Mouse (Mus musculus) lung, postnatal 10 days (tissue): Measurements from ENCODE around the gene Ibsp.

Experiments used
- DNase-seq: peaks from one replicate; pipeline ENCODE4 v3.0.0; 2021

Gene Ibsp

GRCm38 (mm10) chr5:104298994-104299393 is at the start of gene Ibsp:
Ibsp (plus strand) TSS chr5:104299171.
- DNase-seq: peak; percentile 6

- no peak for DNase-seq
Measured at GRCm38 (mm10) chr5:104251811-104252210, 47.2 kb upstream of the Ibsp start.

- DNase-seq: no peak
Measured at GRCm38 (mm10) chr5:104256585-104256984, 42.4 kb upstream of the Ibsp start.

- peak; percentile 17 for DNase-seq
Measured at GRCm38 (mm10) chr5:104261908-104262461, 37.0 kb upstream of the Ibsp start.

DNA sequence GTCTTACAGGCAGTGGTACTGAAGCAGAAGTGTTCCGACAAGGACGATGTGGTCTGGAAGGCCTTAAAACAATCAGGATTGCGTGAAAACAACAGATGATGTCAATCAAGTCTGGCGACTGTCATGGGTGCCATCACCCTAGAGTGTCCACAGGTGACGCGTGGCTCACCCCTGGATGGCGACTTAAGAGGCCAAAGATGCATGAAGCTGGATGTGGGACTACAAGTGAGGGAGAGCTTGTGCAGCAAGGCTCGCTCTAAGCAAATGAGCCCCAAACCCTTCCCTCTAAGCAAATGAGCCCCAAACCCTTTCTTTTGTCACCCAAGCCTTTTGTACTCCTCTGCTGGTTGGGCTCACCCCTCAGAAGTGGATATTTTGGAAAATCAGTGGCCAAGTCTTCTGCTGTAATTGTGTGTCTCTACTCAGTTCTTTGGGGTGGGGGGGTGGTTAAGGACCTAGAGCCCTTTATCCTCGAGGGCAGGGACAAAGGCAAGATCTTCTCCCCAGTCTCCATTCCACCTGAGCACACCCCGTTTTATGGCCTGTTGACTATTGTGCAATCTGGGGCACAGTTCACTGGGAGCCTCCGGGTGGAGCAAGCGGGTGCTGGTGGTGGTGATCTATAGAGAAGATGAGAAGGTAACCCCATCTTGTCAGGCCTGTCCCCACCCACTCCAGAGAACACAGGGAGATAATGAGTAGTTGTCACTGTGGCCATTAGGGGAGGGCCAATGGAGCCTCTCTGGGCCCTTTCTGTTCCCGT is 35.8 kb upstream of the Ibsp start:
- no peak for DNase-seq

DNA sequence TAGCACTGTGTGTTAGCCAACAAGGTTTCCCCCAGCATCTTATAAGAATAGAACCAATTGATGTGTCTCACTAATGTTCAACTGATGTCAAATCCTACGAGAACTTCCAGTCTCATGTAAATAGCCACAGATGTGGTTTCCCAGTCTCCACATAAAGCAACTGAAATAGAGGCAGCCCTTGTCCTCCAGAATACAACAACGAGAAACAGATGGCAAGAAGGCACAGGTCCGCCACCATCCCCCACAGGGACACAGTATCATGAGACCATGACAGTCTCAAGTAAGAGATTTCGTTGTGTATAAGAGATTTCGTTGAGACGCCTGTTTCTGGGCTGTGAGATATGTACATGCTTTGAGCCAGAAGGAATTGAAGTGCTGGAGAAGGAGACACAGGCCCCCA is 4.8 kb upstream of the Ibsp start:
- DNase-seq: no peak

DNA sequence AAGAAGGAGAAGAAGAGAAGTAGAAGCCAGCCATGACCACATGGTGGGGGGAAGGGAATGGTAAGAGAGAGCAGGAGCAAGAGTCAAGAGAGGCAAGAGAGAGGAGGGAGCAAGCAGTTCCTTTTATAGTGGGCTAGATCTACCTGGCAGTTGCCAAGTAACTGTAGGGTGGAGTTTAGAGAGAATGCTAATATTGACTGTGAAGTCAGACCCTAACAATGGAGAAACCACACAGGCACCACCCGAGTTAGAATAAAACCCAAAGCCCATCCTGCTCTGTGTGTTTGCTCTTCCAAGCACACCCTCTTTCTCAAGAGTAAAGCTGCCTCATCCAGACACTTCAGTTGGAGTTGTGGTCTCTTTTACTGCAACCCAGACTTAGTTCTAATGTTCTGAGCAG is 15.1 kb downstream of the Ibsp start:
- no peak for DNase-seq

DNA sequence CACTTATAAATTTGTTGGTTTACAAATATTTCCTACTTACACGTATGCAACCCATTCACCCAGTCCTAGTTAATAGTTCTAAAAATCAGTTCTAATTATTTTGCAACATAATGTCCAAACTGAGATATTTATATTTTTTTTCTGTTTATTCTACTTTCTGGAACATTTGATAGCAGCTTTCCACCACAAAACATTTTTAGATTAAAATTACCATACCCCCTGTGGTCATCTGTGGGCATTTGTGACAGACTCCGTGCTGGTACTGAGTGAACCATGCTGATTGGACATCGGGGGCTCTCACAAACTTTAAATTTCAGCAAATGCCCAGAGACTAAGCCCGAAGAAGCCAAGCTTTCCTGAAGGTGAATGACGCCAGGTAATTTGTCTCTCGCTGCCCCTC is 26.1 kb downstream of the Ibsp start, which contains the start of gene Mepe:
Gene Mepe, plus strand, starts transcription at position 301 of the 400 bp plus-strand sequence.
- DNase-seq: no peak

DNA sequence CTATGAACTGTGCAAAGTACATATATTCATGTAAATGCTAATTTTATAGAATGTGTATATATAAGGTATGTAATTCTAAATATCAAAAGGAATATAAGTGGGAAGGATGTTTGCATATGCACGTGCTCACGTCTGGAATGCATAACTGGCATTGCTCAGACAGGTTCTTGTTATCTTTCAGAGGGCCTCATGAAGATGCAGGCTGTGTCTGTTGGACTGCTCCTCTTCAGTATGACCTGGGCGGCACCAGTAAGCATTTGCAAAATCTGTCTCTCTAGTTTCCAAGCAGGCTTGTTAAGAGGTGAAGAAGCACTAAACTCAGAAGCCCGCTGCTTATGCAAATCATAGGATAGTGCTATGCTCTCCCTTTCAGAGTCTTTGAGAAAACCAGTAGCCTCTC is 27.9 kb downstream of the Ibsp start:
- no peak for DNase-seq

DNA sequence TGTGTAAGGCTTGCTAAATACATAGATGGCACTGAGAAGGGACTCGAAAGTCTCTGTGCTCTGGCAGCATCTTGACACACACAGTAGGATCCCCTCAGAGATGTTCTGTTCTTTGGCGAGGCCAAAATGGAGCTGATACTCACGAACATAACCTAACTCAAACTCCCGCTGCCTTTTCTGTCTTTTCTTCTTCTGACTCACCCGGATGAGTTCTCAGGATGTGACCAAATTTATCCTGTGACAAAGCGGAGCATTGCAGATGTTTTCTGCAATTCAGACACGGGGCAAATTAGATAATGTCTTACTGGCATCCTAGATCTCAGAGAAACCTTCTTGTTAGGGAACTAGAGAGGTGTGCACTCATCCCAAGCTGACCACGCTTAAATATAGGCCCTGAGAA is 28.4 kb downstream of the Ibsp start:
- no peak for DNase-seq

DNA sequence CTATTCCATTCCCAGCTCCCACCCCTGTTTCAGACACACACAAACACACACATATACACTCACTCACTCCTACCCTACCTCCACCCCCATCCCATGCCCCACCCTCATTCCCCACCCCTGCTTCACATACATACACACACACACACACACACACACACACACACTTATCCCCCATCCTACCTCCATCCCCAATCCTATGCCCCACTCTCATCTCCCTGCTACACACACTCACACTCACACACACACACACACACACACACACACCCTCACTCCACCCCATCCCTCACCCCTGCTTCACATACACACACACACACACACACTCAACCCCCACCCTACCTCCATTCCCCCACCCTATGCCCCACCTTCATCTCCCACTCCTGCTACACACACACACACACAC is 28.9 kb downstream of the Ibsp start:
- DNase-seq: no peak

- no peak for DNase-seq
Measured at GRCm38 (mm10) chr5:104328317-104328850, 29.4 kb downstream of the Ibsp start.

DNA sequence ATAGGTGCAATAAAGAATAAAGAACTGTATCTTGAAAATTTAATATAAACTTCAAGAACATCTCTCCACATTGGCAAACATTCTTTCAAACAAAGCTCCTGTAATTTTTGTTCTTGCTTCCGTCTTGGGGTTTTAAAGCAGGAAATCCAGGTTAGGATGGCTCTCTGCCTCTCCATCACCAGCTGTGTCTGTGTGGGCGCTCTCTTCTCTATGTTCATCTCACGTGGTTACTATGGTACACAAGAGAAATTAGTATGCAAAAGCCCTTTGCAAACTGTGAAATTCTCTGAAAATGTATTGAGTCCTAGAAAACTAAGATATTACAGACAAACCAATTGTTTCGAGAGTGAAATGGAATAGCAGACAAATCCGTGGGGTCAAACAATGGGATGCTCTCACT is 30.4 kb downstream of the Ibsp start:
- no peak for DNase-seq

DNA sequence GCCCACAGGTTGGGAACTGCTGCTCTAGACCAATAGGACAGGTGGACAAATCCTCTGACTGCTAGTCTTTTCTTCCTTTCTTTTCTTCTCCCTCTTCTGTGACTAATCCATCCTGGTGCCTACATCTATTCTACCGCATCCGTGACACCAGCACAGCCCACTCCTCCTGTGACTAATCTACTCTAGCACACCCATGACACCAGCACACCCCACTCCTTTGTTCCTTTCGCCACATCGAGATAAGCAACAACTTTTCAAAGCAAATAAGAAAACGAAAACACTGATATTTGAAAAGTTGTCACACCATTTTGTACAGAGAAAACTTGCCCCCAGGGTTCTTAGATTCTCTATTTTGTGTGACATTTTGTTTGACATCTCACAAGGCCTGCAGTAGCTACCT is 31.1 kb downstream of the Ibsp start:
- DNase-seq: no peak

DNA sequence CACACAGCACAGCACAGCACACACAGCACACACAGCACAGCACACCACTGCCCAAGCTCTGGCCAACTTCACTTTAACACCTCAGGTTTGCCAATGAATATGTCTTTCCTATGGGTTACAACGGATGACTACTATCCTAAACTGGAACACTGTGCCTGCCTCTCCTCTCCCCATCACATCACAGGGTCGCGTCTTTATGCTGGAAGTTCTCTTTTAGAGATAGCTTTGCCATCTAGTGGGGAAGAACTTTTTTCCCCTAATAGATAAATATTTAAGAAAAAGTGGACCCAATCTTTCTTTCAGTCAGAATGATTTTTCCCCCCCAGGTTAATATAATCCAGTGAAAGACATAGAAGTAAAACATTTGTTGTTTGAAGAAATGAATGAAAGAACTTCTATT is 33.3 kb downstream of the Ibsp start:
- DNase-seq: no peak

DNA sequence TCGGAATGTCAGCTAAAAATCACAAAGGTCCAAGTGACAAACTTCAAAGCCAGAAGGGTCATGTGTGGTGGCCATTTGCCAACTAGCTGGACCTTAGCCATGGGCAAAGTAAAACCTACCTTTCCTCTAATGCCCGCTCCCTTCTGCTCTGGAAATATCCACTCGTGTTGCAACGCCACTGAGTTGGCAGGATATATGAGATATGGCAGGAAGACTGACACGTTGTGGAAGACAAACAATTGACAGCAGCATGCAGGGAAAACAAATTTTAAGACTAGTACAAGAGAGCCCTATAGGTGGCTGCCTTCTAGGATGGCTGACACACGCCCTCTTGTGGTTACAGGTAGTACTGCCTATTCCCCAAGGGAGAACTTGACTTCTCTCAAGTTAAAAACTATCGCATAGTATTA is 34.3 kb downstream of the Ibsp start:
- DNase-seq: peak; percentile 82

GRCm38 (mm10) chr5:104333643-104334042 is 34.7 kb downstream of the Ibsp start:
- no peak for DNase-seq

DNA sequence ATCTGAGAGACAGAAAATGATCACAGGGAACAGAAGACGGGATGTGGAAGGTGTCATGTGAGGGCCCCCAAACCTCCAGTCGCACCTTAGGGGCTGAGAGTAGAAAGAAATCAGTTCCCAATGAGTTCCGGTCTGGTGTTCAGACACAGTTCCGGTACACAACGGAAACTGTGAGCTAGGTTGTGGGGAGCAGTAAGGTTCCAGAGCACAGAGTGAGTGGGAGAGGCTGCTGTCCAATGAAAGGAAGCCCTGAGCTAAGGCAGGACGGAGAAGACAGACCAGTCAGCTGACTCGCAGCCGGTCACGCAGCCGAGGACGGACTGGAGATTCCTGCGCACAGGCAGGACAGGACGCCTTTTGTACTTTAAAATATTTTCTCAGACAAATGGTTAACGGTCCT is 35.5 kb downstream of the Ibsp start:
- no peak for DNase-seq

DNA sequence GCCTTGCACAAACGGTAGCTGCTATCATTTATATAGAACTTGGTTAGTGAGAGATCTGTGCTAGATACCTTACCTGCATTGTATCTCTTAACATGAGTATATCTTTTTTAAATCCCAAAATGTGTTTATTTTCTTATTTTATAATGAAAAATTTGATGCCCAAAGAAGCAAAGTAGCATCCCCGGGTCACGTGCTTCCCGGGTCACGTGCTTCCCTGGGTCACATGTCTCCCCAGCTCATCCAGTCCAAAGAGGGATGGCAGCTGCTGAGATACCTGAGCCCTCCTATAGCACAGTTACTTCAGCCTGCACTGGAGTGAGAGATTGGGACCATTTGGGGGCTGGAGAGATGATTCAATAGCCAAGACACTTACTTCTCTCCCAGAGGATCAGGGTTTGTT is 37.0 kb downstream of the Ibsp start:
- DNase-seq: no peak

GRCm38 (mm10) chr5:104337491-104337890 is 38.5 kb downstream of the Ibsp start:
- DNase-seq: no peak

DNA sequence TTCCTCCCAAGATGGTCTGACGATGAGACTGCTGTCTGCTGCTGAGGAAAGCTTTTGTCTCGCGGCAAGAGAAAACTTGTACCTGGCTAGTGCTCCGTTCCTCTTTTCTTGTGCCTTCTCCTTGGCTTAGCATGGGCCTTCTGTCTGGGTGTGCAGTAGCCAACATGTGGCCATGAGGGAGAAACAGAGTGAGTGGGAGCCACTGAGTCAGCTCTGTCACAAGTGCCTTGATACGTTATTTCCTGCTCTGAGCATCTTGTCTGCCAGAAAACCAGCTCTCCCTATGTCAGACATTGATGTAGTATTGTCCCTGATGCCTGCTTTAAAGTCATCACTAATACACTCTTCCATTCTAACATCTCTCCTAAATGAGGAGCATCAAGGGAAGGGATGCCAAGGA is 40.0 kb downstream of the Ibsp start:
- DNase-seq: no peak

DNA sequence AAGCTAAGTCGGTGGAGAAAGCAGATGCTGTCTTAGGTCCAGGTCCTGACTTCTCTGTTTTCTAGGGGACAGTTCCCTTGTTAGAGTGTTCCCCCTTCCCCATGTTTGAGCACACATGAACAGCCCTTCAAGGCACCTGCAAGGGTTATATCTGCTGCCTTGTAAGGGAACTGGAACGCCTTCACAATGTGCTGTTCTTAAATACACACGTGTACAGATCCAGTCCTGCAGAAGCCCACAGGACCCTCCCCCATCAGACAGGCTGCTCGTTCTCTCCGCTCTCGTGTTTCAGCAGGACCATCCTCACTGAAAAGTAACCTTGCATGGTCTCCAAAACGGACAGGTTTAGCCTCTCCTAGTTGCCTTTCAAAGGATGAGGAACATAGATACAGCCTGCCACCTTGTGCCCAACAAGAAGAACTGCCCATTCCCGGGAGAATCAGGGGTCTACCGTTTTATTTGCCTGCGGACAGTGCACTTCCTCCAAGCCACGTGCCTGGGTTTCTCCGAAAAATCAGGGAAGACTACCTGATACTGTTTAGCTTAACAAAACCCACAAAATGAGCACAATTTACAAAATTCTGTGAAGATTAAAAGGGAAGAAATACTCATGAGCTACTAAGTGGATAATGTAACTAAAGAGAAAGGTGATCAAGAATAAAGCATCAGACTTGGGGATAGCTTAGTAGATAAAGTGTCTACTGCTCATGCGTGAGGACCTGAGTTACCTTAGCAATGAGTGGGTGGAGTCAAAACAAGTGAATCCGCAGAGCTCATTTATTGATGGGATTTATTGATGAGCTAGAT is 40.9 kb downstream of the Ibsp start:
- DNase-seq: peak; percentile 50

GRCm38 (mm10) chr5:104340513-104340829 is 41.5 kb downstream of the Ibsp start:
- no peak for DNase-seq

DNA sequence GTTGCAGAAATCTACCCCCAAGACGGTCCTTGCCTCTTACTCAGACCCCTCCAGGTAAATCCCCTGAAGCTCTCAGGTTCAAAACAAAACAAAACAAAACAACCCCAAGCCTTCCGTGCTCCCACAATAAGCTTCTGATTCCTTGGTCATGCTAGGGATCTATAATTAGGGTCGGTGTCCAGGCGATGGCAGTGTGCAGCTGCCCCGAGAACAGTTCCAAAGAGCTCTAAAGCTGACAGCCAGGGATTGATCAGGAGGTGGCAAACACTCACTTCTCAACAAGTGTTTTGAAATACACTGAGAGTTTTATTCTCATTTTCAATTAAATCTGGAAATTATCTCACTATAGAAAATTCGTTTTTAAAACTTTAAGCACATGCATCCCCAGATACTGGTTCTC is 43.9 kb downstream of the Ibsp start:
- DNase-seq: peak; percentile 13
